Mouse (Mus musculus) liver, adult 2 months (tissue): ENCODE measurements around the gene Gyg. TPM values are rescaled to one million over a fixed set of nuclear protein-coding genes. Genes with fewer than 3 reads are reported as not detected.

ENCODE experiments used
- DNase-seq: peaks from one replicate; pipeline ENCODE4 v3.0.0-alpha.2; 2011; ENCODE audit warnings: low read depth, low spot score; ENCODE audit errors: extremely low read depth
- H3K27ac ChIP-seq: fragments of 200-500 bp; replicated peaks from 2 replicates; pipeline ENCODE4 v1.5.1; 2012; ENCODE audit warnings: low read depth, mild to moderate bottlenecking, control low read depth, inconsistent platforms, low read length; ENCODE audit not compliant: insufficient read depth
- H3K27me3 ChIP-seq: fragments of 200-500 bp; 2 replicates; pipeline ENCODE4 v1.6.1; 2012; ENCODE audit warnings: mild to moderate bottlenecking, moderate library complexity, low read length, inconsistent platforms; ENCODE audit not compliant: control insufficient read depth, insufficient read depth
- H3K36me3 ChIP-seq: fragments of 200-500 bp; 2 replicates; pipeline ENCODE4 v1.6.1; 2012; ENCODE audit warnings: low read length, inconsistent platforms; ENCODE audit not compliant: control insufficient read depth, insufficient read depth
- H3K4me1 ChIP-seq: fragments of 200-500 bp; 2 replicates; pipeline ENCODE4 v1.6.1; 2011; ENCODE audit warnings: low read length; ENCODE audit not compliant: control insufficient read depth, insufficient read depth
- H3K4me3 ChIP-seq: fragments of 200-500 bp; 2 replicates; pipeline ENCODE4 v1.5.1; 2011; ENCODE audit warnings: low read depth, mild to moderate bottlenecking, control low read depth, low read length, moderate library complexity; ENCODE audit not compliant: insufficient read depth
- H3K79me2 ChIP-seq: fragments of 200-500 bp; 2 replicates; pipeline ENCODE4 v1.6.1; 2012; ENCODE audit warnings: inconsistent platforms, mild to moderate bottlenecking, low read length, moderate library complexity; ENCODE audit not compliant: control insufficient read depth, insufficient read depth
- H3K9ac ChIP-seq: fragments of 200-500 bp; 2 replicates; pipeline ENCODE4 v1.6.1; 2012; ENCODE audit warnings: low read depth, mild to moderate bottlenecking, control low read depth, inconsistent platforms, low read length
- CTCF ChIP-seq: fragments of 200-500 bp; IDR thresholded peaks from 2 replicates; pipeline ENCODE4 v1.5.1; 2011; ENCODE audit warnings: low read depth, low read length, control low read depth
- POLR2A ChIP-seq: fragments of 200-500 bp; IDR thresholded peaks from 2 replicates; pipeline ENCODE4 v1.6.1; 2011; ENCODE audit warnings: low read length, control low read depth; ENCODE audit not compliant: insufficient read depth; ENCODE audit errors: extremely low read depth
- WGBS: fragments of 180-500 bp; shearing (Covaris S2); methylation state at CpG from one replicate; pipeline ENCODE4 v1.1.7; 2018; 5-methylcytosine and 5-hydroxymethylcytosine counted together
- polyA plus RNA-seq: library from polyadenylated mRNA; depleted of rRNA; stranded (reverse); fragments of >200 nt; gene quantifications from 2 replicates; pipeline ENCODE4 v1.2.3, GENCODE M21; 2012
- total RNA-seq: library from RNA; depleted of rRNA; stranded (reverse); fragments of >200 nt; gene quantifications from 2 replicates; pipeline ENCODE4 v1.2.3, GENCODE M21; 2014

Gene Gyg
- total and polyA plus RNA-seq, 2 experiments: 4.4 to 6.1 TPM

- TF ChIP-seq POLR2A (no peak), CTCF (no peak)
- WGBS: 91% methylated on average over 1 of the region's 1 CpGs
- Histone ChIP-seq H3K4me3 (no peak overlapping the region), H3K27me3 (no peaks in the 10 kb centered on the region), H3K27ac (no peak overlapping the region), H3K4me1 (no peaks in the 10 kb centered on the region), H3K9ac (no peak overlapping the region), H3K79me2 (no peaks in the 10 kb centered on the region), H3K36me3 (peaks cover 8% of the 10 kb centered on the region; the same call in 1 of the 2 replicates)
- DNase-seq: no peak
Observed at GRCm38 (mm10) chr3:20145696-20146113, 9.4 kb downstream of the Gyg start.

GRCm38 (mm10) chr3:20144401-20144800, 10.7 kb downstream of the Gyg start:
- Histone ChIP-seq H3K4me3 (no peak overlapping the region), H3K27me3 (no peaks in the 10 kb centered on the region), H3K9ac (no peak overlapping the region), H3K79me2 (no peaks in the 10 kb centered on the region), H3K36me3 (peaks cover 2% of the 10 kb centered on the region; the same call in 1 of the 2 replicates), H3K27ac (no peak overlapping the region), H3K4me1 (no peaks in the 10 kb centered on the region)
- no peak for DNase-seq
- 82% methylated on average over 2 of the region's 2 CpGs for WGBS
- TF ChIP-seq POLR2A (no peak), CTCF (no peak)

- Histone ChIP-seq H3K79me2 (no peaks in the 10 kb centered on the region), H3K9ac (no peak overlapping the region), H3K4me1 (no peaks in the 10 kb centered on the region), H3K27ac (no peak overlapping the region), H3K36me3 (no peaks in the 10 kb centered on the region; the same call in 1 of the 2 replicates), H3K27me3 (no peaks in the 10 kb centered on the region), H3K4me3 (no peak overlapping the region)
- no peak for TF ChIP-seq CTCF
- TF ChIP-seq POLR2A: no peak
- DNase-seq: no peak
- WGBS: 76% methylated on average over 3 of the region's 3 CpGs
Observed at GRCm38 (mm10) chr3:20143726-20144125, 11.4 kb downstream of the Gyg start.

GRCm38 (mm10) chr3:20142576-20142975, 12.5 kb downstream of the Gyg start:
- no peak overlapping the region for H3K27ac ChIP-seq
- no peak for DNase-seq
- no peaks in the 10 kb centered on the region for H3K79me2 ChIP-seq
- H3K27me3 ChIP-seq: no peaks in the 10 kb centered on the region
- no peaks in the 10 kb centered on the region for H3K4me1 ChIP-seq
- 68% methylated on average over 3 of the region's 3 CpGs for WGBS
- peaks cover 3% of the 10 kb centered on the region for H3K36me3 ChIP-seq
- TF ChIP-seq POLR2A (no peak), CTCF (no peak)
- H3K4me3 ChIP-seq: no peak overlapping the region
- no peak overlapping the region for H3K9ac ChIP-seq

GRCm38 (mm10) chr3:20142101-20142500, 13.0 kb downstream of the Gyg start:
- no peak overlapping the region for H3K27ac ChIP-seq
- WGBS: 86% methylated on average over 2 of the region's 2 CpGs
- no peak for TF ChIP-seq POLR2A
- no peak for TF ChIP-seq CTCF

GRCm38 (mm10) chr3:20141679-20142078, 13.4 kb downstream of the Gyg start:
- DNase-seq: no peak
- no peaks in the 10 kb centered on the region for H3K4me1 ChIP-seq
- H3K9ac ChIP-seq: no peak overlapping the region
- no peak overlapping the region for H3K27ac ChIP-seq
- no peaks in the 10 kb centered on the region for H3K79me2 ChIP-seq
- H3K27me3 ChIP-seq: no peaks in the 10 kb centered on the region
- peaks cover 3% of the 10 kb centered on the region for H3K36me3 ChIP-seq
- no peak for TF ChIP-seq CTCF
- no peak overlapping the region for H3K4me3 ChIP-seq
- WGBS: 94% methylated on average over 1 of the region's 1 CpGs

More at GRCm38 (mm10) chr3:20142101-20142500, 13.0 kb downstream of the Gyg start:
- no peak overlapping the region for H3K9ac ChIP-seq
- no peak overlapping the region for H3K4me3 ChIP-seq
- H3K4me1 ChIP-seq: no peaks in the 10 kb centered on the region
- no peak for DNase-seq
- H3K79me2 ChIP-seq: no peaks in the 10 kb centered on the region
- H3K36me3 ChIP-seq: peaks cover 3% of the 10 kb centered on the region
- H3K27me3 ChIP-seq: no peaks in the 10 kb centered on the region
